Mouse (Mus musculus) myocyte (in vitro differentiated cells): ENCODE data around the gene Rnf157.
"Not testable (repeated sequence)": the region's sequence is repeated elsewhere in the genome, so short reads cannot be mapped to it uniquely, and the experiment has no call there.

Experiments used
- MYOG ChIP-seq, 3 experiments: IDR thresholded peaks; one replicate each; pipeline ENCODE4 v1.6.1; 2011; ENCODE audit warnings: control low read depth in 2 of 3, low read depth in 2 of 3, mild to moderate bottlenecking in 2 of 3; ENCODE audit not compliant: insufficient read length in 2 of 3, control insufficient read depth in 1 of 3, insufficient read depth in 1 of 3
- POLR2A ChIP-seq: IDR thresholded peaks from one replicate; pipeline ENCODE4 v1.6.1; 2011; ENCODE audit warnings: low read depth, mild to moderate bottlenecking, control low read depth, moderate library complexity; ENCODE audit not compliant: insufficient read length
- REST ChIP-seq: IDR thresholded peaks from one replicate; pipeline ENCODE4 v1.6.1; 2011; ENCODE audit warnings: mild to moderate bottlenecking, control low read depth, moderate library complexity; ENCODE audit not compliant: insufficient read depth, insufficient read length
- TCF3 ChIP-seq: IDR thresholded peaks from one replicate; pipeline ENCODE4 v1.6.1; 2011; ENCODE audit warnings: low read depth, control low read depth; ENCODE audit not compliant: insufficient read length
- USF1 ChIP-seq: IDR thresholded peaks from one replicate; pipeline ENCODE4 v1.6.1; 2011; ENCODE audit warnings: low read depth, mild to moderate bottlenecking, control low read depth, moderate library complexity

- not testable (repeated sequence) for TF ChIP-seq USF1; POLR2A; REST; TCF3; MYOG (IDR thresholded peaks at IDR 0.05; ENCODE audit: control insufficient read depth in 1 of 3, insufficient read depth in 1 of 3, insufficient read length in 2 of 3, low read depth in 2 of 3)
These were observed 51.9 kb downstream of the Rnf157 start for GRCm38 (mm10) chr11:116360915-116361314.
